Comparison of ENCODE assay signal across 17 mouse cellular contexts in the genomic region with DNA sequence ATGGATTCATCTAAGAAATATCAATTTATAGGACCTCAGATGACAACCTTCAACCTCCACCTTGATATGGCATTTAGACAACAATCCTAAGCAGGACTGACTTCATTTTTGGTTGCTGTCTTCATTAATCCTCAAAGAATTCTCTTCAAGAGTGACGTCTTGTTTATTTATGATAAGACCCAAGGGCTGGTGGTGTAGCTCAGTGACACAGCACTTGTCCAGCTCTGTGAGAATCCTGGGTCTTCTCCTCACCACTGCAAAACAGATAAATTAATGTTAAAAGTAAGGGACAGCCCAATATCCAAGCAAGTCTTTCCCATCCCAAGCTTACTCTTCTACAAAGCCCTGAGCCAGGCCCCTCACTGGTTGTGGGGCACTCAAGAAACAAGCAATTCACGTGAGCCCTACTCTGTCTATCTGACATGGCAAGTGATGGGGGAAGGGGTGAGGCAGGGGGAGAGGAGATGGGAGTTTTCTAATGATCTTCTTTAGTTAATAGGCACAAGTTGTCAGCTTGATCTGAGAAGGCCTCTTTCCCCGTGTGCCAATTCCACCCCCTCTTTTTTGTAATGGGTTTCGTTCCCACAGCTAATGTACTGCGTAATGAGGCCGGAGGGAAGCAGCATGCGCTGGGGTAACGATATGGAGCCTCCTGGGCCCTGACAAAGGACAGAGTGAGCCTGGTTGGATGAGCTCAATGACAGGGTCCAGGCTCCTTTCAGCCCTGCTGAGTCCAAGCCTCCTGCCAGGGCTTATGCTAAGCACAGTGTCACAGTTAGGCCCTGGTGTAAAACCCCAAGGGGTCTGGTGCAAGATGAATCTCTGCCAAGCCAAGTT.
A peak's percentile ranks its signal among the peaks of the same experiment; 100 is the strongest.
DNase-seq lines count a peak whose midpoint lies in the region; ATAC-seq and TF ChIP-seq lines count a peak whose summit lies in the region.
"Had no signal": no experiment of that assay in that cellular context is flagged by ENCODE, and none has a peak within 500 bp of the region (broad histone marks: within the 10 kb centered on the region; RNA-seq: fewer than 3 reads in every experiment).

No protein-coding gene starts in this region.

- 53% methylated on average over 8 of the region's 8 CpGs for WGBS in hindbrain, embryonic 10.5 days
- WGBS in hindbrain, embryonic 14.5 days: 35% methylated on average over 8 of the region's 8 CpGs
- 28% methylated on average over 8 of the region's 8 CpGs for WGBS in forebrain, embryonic 12.5 days
- WGBS in hindbrain, postnatal 0 days: 23% methylated on average over 8 of the region's 8 CpGs
- 31% methylated on average over 8 of the region's 8 CpGs for WGBS in midbrain, embryonic 16.5 days

- H3K27ac ChIP-seq in hindbrain, embryonic 10.5 days: 0 out of 2 replicates have a peak overlapping the region, but pooled peaks have one; percentile 23
- H3K27ac ChIP-seq in hindbrain, embryonic 14.5 days: no peak overlapping the region
- H3K27ac ChIP-seq in forebrain, embryonic 12.5 days: peak overlapping the region; percentile 75
- no peak overlapping the region for H3K27ac ChIP-seq in hindbrain, postnatal 0 days
- no peak overlapping the region for H3K27ac ChIP-seq in midbrain, embryonic 16.5 days (ENCODE audit: low read length)
- H3K27ac ChIP-seq in gastrocnemius, adult 2 months: no peak overlapping the region

- no peak for DNase-seq in hindbrain, embryonic 10.5 days (ENCODE audit: low spot score)
- no peak for DNase-seq in hindbrain, embryonic 14.5 days (ENCODE audit: low spot score)
- peak; percentile 23 for DNase-seq in hindbrain, postnatal 0 days (ENCODE audit: low spot score)
- DNase-seq in left cerebral cortex, postnatal 25 days (ENCODE audit: low spot score in 2 of 2): no peak
- no peak for DNase-seq in gastrocnemius, adult 2 months
- DNase-seq: B cell, adult 2 months; cerebellum, adult 2 months; gastrocnemius, postnatal 25 days; kidney, adult 11 months; left cerebral cortex, postnatal 4 days; right cerebral cortex, postnatal 14 days; thymus, postnatal 14 days had no signal

- intact Hi-C loops in left cerebral cortex, postnatal 25 days (cut with DNase I): no loop called here
- intact Hi-C loops in gastrocnemius, adult 2 months (cut with DNase I): no loop called here

- TF ChIP-seq CTCF in hindbrain, postnatal 0 days (IDR thresholded peaks at IDR 0.05; ENCODE audit: low read depth): no peak
- TF ChIP-seq CTCF in gastrocnemius, adult 2 months (IDR thresholded peaks at IDR 0.05): no peak

- H3K9ac ChIP-seq in hindbrain, embryonic 14.5 days: no peak overlapping the region
- no peak overlapping the region for H3K9ac ChIP-seq in forebrain, embryonic 12.5 days
- no peak overlapping the region for H3K9ac ChIP-seq in hindbrain, postnatal 0 days (replicated peaks; ENCODE audit: low read length)
- no peak overlapping the region for H3K9ac ChIP-seq in midbrain, embryonic 16.5 days (ENCODE audit: low read depth, low read length)

- no peak for ATAC-seq in hindbrain, embryonic 14.5 days (ENCODE audit: low FRiP score)
- peak; percentile 92 for ATAC-seq in forebrain, embryonic 12.5 days (ENCODE audit: low FRiP score)
- ATAC-seq in hindbrain, postnatal 0 days: peak; percentile 59
- 0 out of 2 replicates have a peak, but pooled peaks have one; percentile 39 for ATAC-seq in midbrain, embryonic 16.5 days
- ATAC-seq in granulocyte monocyte progenitor cell, adult 5-6 weeks (replicated peaks; ENCODE audit: poor library complexity, severe bottlenecking): no peak
- ATAC-seq: lung, postnatal 0 days had no signal

- no peaks in the 10 kb centered on the region for H3K9me3 ChIP-seq in hindbrain, embryonic 10.5 days
- no peaks in the 10 kb centered on the region for H3K9me3 ChIP-seq in hindbrain, embryonic 14.5 days (ENCODE audit: control insufficient read depth, low read length)
- H3K9me3 ChIP-seq in forebrain, embryonic 12.5 days: no peaks in the 10 kb centered on the region
- H3K9me3 ChIP-seq in hindbrain, postnatal 0 days (ENCODE audit: low read length): no peaks in the 10 kb centered on the region
- no peaks in the 10 kb centered on the region for H3K9me3 ChIP-seq in midbrain, embryonic 16.5 days (replicated peaks; ENCODE audit: control insufficient read depth, low read length, poor library complexity, severe bottlenecking)
- H3K9me3 ChIP-seq: G1E had no signal

- 0 out of 2 replicates have a peak, but pooled peaks cover 5% of the 10 kb centered on the region for H3K27me3 ChIP-seq in hindbrain, embryonic 10.5 days (ENCODE audit: insufficient read depth, poor library complexity, severe bottlenecking)
- H3K27me3 ChIP-seq in hindbrain, embryonic 14.5 days (ENCODE audit: control insufficient read depth, insufficient read depth, low read length): no peaks in the 10 kb centered on the region
- H3K27me3 ChIP-seq in forebrain, embryonic 12.5 days: no peaks in the 10 kb centered on the region
- H3K27me3 ChIP-seq in hindbrain, postnatal 0 days (ENCODE audit: insufficient read depth, low read length): no peaks in the 10 kb centered on the region
- H3K27me3 ChIP-seq in midbrain, embryonic 16.5 days (ENCODE audit: control insufficient read depth, insufficient read depth, low read depth, low read length): no peaks in the 10 kb centered on the region

- no peak overlapping the region for H3K4me2 ChIP-seq in hindbrain, embryonic 14.5 days (replicated peaks)
- no peak overlapping the region for H3K4me2 ChIP-seq in forebrain, embryonic 12.5 days
- H3K4me2 ChIP-seq in hindbrain, postnatal 0 days (ENCODE audit: low read depth, low read length): no peak overlapping the region
- H3K4me2 ChIP-seq in midbrain, embryonic 16.5 days (ENCODE audit: low read length): no peak overlapping the region

- no peaks in the 10 kb centered on the region for H3K36me3 ChIP-seq in hindbrain, embryonic 10.5 days
- H3K36me3 ChIP-seq in hindbrain, embryonic 14.5 days (replicated peaks; ENCODE audit: control insufficient read depth, insufficient read depth): no peaks in the 10 kb centered on the region
- H3K36me3 ChIP-seq in forebrain, embryonic 12.5 days (replicated peaks): no peaks in the 10 kb centered on the region
- no peaks in the 10 kb centered on the region for H3K36me3 ChIP-seq in hindbrain, postnatal 0 days (ENCODE audit: insufficient read depth, low read length)
- no peaks in the 10 kb centered on the region for H3K36me3 ChIP-seq in midbrain, embryonic 16.5 days (ENCODE audit: control insufficient read depth, insufficient read depth, low read length)
- H3K36me3 ChIP-seq: G1E had no signal

- H3K4me1 ChIP-seq in hindbrain, embryonic 10.5 days (replicated peaks): peaks cover 18% of the 10 kb centered on the region
- peaks cover 4% of the 10 kb centered on the region; the same call in 1 of the 2 replicates for H3K4me1 ChIP-seq in hindbrain, embryonic 14.5 days (replicated peaks; ENCODE audit: control insufficient read depth, insufficient read depth, low read length)
- H3K4me1 ChIP-seq in forebrain, embryonic 12.5 days: peaks cover 21% of the 10 kb centered on the region
- no peaks in the 10 kb centered on the region for H3K4me1 ChIP-seq in hindbrain, postnatal 0 days (ENCODE audit: insufficient read depth, low read length)
- no peaks in the 10 kb centered on the region for H3K4me1 ChIP-seq in midbrain, embryonic 16.5 days (ENCODE audit: control insufficient read depth, insufficient read depth, low read length)

- H3K4me3 ChIP-seq in hindbrain, embryonic 10.5 days: no peak overlapping the region
- H3K4me3 ChIP-seq in hindbrain, embryonic 14.5 days (replicated peaks; ENCODE audit: low read length): no peak overlapping the region
- no peak overlapping the region for H3K4me3 ChIP-seq in forebrain, embryonic 12.5 days (replicated peaks)
- no peak overlapping the region for H3K4me3 ChIP-seq in hindbrain, postnatal 0 days (ENCODE audit: low read length)
- no peak overlapping the region for H3K4me3 ChIP-seq in midbrain, embryonic 16.5 days (ENCODE audit: low read depth, low read length)
- H3K4me3 ChIP-seq in gastrocnemius, adult 2 months: no peak overlapping the region

Comparison
In these comparisons a context has a peak if more than half of its experiments do, and no peak if none do; other contexts are left out.
1. H3K27ac ChIP-seq: peak in hindbrain, embryonic 10.5 days (single experiment) and forebrain, embryonic 12.5 days (single experiment); none in hindbrain, embryonic 14.5 days (single experiment), hindbrain, postnatal 0 days (single experiment), midbrain, embryonic 16.5 days (single experiment) and gastrocnemius, adult 2 months (single experiment).
2. ATAC-seq: peak in forebrain, embryonic 12.5 days (single experiment), hindbrain, postnatal 0 days (single experiment) and midbrain, embryonic 16.5 days (single experiment); none in hindbrain, embryonic 14.5 days (single experiment) and granulocyte monocyte progenitor cell, adult 5-6 weeks (single experiment).